ENCODE assay signal across 8 mouse cellular contexts in the genomic region with DNA sequence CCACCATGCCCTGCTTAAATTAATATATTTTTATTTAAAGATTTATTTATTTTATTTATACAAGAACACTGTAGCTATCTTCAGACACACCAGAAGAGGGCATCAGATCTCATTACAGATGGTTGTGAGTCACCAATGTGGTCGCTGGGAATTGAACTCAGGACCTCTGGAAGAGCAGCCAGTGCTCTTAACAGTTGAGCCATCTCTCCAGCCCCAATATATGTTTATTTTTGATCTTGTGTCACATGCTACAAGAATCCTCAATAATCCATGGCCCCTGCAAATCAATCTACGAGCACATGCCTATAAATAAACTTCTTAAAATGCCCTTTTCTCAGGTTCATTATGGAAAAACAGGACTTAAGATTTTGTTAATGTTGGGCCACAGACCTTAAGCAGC. TPM values are rescaled to one million over a fixed set of nuclear protein-coding genes. Genes with fewer than 3 reads are reported as not detected.
DNase-seq lines count a peak whose midpoint lies in the region; ATAC-seq and TF ChIP-seq lines count a peak whose summit lies in the region.

No protein-coding gene starts in this region.

- WGBS in heart, embryonic 15.5 days: 90% methylated on average over 2 of the region's 2 CpGs
- WGBS in stomach, embryonic 14.5 days: 87% methylated on average over 2 of the region's 2 CpGs
- WGBS in stomach, postnatal 0 days: 90% methylated on average over 2 of the region's 2 CpGs
- WGBS in limb, embryonic 13.5 days: 95% methylated on average over 2 of the region's 2 CpGs
- 81% methylated on average over 2 of the region's 2 CpGs for WGBS in stomach, embryonic 16.5 days

- H3K4me3 ChIP-seq in heart, embryonic 15.5 days: peak overlapping the region; percentile 86; the same call in 1 of the 2 replicates
- H3K4me3 ChIP-seq in stomach, embryonic 14.5 days (ENCODE audit: low read depth, low read length): 0 out of 2 replicates have a peak overlapping the region, but pooled peaks have one; percentile 99
- H3K4me3 ChIP-seq in stomach, postnatal 0 days (ENCODE audit: low read depth, low read length): no peak overlapping the region
- H3K4me3 ChIP-seq in limb, embryonic 13.5 days: peak overlapping the region; percentile 99; the same call in 1 of the 2 replicates
- H3K4me3 ChIP-seq in stomach, embryonic 16.5 days (replicated peaks; ENCODE audit: low read length): 0 out of 2 replicates have a peak overlapping the region, but pooled peaks have one; percentile 68

- no peak for DNase-seq in heart, adult 18-20 months
- no peak for DNase-seq in stomach, postnatal 0 days (ENCODE audit: low spot score)
- no peak for DNase-seq in urinary bladder, postnatal 10 days (ENCODE audit: low spot score)
- no peak for DNase-seq in embryo, embryonic 10.5 days (ENCODE audit: low spot score)

- no peak overlapping the region for H3K4me2 ChIP-seq in heart, embryonic 15.5 days
- H3K4me2 ChIP-seq in stomach, embryonic 14.5 days (replicated peaks; ENCODE audit: low read depth, low read length): no peak overlapping the region
- no peak overlapping the region for H3K4me2 ChIP-seq in stomach, postnatal 0 days (replicated peaks; ENCODE audit: low read depth)
- H3K4me2 ChIP-seq in limb, embryonic 13.5 days (replicated peaks): no peak overlapping the region
- no peak overlapping the region for H3K4me2 ChIP-seq in stomach, embryonic 16.5 days (ENCODE audit: low read depth, low read length)

- H3K4me1 ChIP-seq in heart, embryonic 15.5 days (replicated peaks): peaks cover 7% of the 10 kb centered on the region
- peaks cover 7% of the 10 kb centered on the region; the same call in 1 of the 2 replicates for H3K4me1 ChIP-seq in stomach, embryonic 14.5 days (ENCODE audit: control insufficient read depth, insufficient read depth, low read length)
- H3K4me1 ChIP-seq in stomach, postnatal 0 days (replicated peaks; ENCODE audit: control insufficient read depth, insufficient read depth): no peaks in the 10 kb centered on the region
- peaks cover 11% of the 10 kb centered on the region for H3K4me1 ChIP-seq in limb, embryonic 13.5 days
- peaks cover 7% of the 10 kb centered on the region; the same call in 1 of the 2 replicates for H3K4me1 ChIP-seq in stomach, embryonic 16.5 days (ENCODE audit: control insufficient read depth, insufficient read depth, low read length)

- H3K27ac ChIP-seq in heart, embryonic 15.5 days: no peak overlapping the region
- H3K27ac ChIP-seq in stomach, embryonic 14.5 days (ENCODE audit: low read length): no peak overlapping the region
- no peak overlapping the region for H3K27ac ChIP-seq in stomach, postnatal 0 days (replicated peaks)
- no peak overlapping the region for H3K27ac ChIP-seq in limb, embryonic 13.5 days
- no peak overlapping the region for H3K27ac ChIP-seq in stomach, embryonic 16.5 days (ENCODE audit: low read length)

- ATAC-seq in heart, embryonic 15.5 days (replicated peaks; ENCODE audit: insufficient number of reproducible peaks, insufficient read depth, low FRiP score, low read depth): 0 out of 2 replicates have a peak, but pooled peaks have one; percentile 5
- ATAC-seq in stomach, embryonic 14.5 days (ENCODE audit: insufficient number of reproducible peaks, insufficient read depth, low FRiP score, low read depth): no peak
- ATAC-seq in stomach, postnatal 0 days (ENCODE audit: low FRiP score, low TSS enrichment): no peak
- ATAC-seq in limb, embryonic 13.5 days (ENCODE audit: low FRiP score, low read depth): no peak
- ATAC-seq in stomach, embryonic 16.5 days (ENCODE audit: insufficient read depth, low FRiP score): 0 out of 2 replicates have a peak, but pooled peaks have one; percentile 14

- H3K9ac ChIP-seq in heart, embryonic 15.5 days: no peak overlapping the region
- H3K9ac ChIP-seq in stomach, embryonic 14.5 days (replicated peaks; ENCODE audit: low read depth, low read length): no peak overlapping the region
- no peak overlapping the region for H3K9ac ChIP-seq in stomach, postnatal 0 days (ENCODE audit: low read length)
- no peak overlapping the region for H3K9ac ChIP-seq in limb, embryonic 13.5 days
- H3K9ac ChIP-seq in stomach, embryonic 16.5 days (ENCODE audit: low read length): no peak overlapping the region

- H3K36me3 ChIP-seq in heart, embryonic 15.5 days: no peaks in the 10 kb centered on the region
- peaks cover 3% of the 10 kb centered on the region for H3K36me3 ChIP-seq in stomach, embryonic 14.5 days (ENCODE audit: control insufficient read depth, insufficient read depth, low read length)
- H3K36me3 ChIP-seq in stomach, postnatal 0 days (ENCODE audit: control insufficient read depth, insufficient read depth, low read length): no peaks in the 10 kb centered on the region; the same call in 1 of the 2 replicates
- peaks cover 13% of the 10 kb centered on the region for H3K36me3 ChIP-seq in limb, embryonic 13.5 days
- no peaks in the 10 kb centered on the region for H3K36me3 ChIP-seq in stomach, embryonic 16.5 days (ENCODE audit: control insufficient read depth, insufficient read depth, low read length)

- no peak for TF ChIP-seq EP300 in stomach, postnatal 0 days (optimal IDR thresholded peaks at IDR 0.05)

- no peak for TF ChIP-seq CTCF in stomach, postnatal 0 days (IDR thresholded peaks at IDR 0.05; ENCODE audit: low read depth)

- no peaks in the 10 kb centered on the region for H3K9me3 ChIP-seq in heart, embryonic 15.5 days (replicated peaks)
- no peaks in the 10 kb centered on the region for H3K9me3 ChIP-seq in stomach, embryonic 14.5 days (ENCODE audit: control insufficient read depth, low read depth, low read length)
- no peaks in the 10 kb centered on the region for H3K9me3 ChIP-seq in stomach, postnatal 0 days (ENCODE audit: control insufficient read depth, low read length)
- no peaks in the 10 kb centered on the region for H3K9me3 ChIP-seq in limb, embryonic 13.5 days
- H3K9me3 ChIP-seq in stomach, embryonic 16.5 days (replicated peaks; ENCODE audit: control insufficient read depth, low read length): no peaks in the 10 kb centered on the region

- H3K27me3 ChIP-seq in heart, embryonic 15.5 days: no peaks in the 10 kb centered on the region
- H3K27me3 ChIP-seq in stomach, embryonic 14.5 days (ENCODE audit: control insufficient read depth, insufficient read depth, low read length): no peaks in the 10 kb centered on the region
- no peaks in the 10 kb centered on the region for H3K27me3 ChIP-seq in stomach, postnatal 0 days (ENCODE audit: control insufficient read depth, insufficient read depth, low read length)
- no peaks in the 10 kb centered on the region for H3K27me3 ChIP-seq in limb, embryonic 13.5 days
- no peaks in the 10 kb centered on the region for H3K27me3 ChIP-seq in stomach, embryonic 16.5 days (ENCODE audit: control insufficient read depth, insufficient read depth, low read length)

RNA-seq across cellular contexts. Expression of gene Dync1i2, which starts 0.4 kb away (rescaled TPM):
- 56.7 and 64.0 TPM in 2 replicates for polyA plus RNA-seq in heart, embryonic 15.5 days (2015; fragmentation: Nextera tagmentation; extraction: Ambion mirVana)
- total RNA-seq in heart, adult 18-20 months (2021): 10 to 100 TPM; 60.3 to 62.0 TPM
- polyA plus RNA-seq in stomach, embryonic 14.5 days (2014; fragmentation: Nextera tagmentation; extraction: Ambion mirVana): 100 and 105 TPM in 2 replicates
- polyA plus RNA-seq in stomach, postnatal 0 days (2015; fragmentation: Nextera tagmentation; extraction: Ambion mirVana): 55.5 and 59.2 TPM in 2 replicates
- polyA plus RNA-seq in limb, embryonic 13.5 days (2015; fragmentation: Nextera tagmentation; extraction: Ambion mirVana): 99.0 and 104 TPM in 2 replicates
- polyA plus RNA-seq in stomach, embryonic 16.5 days (2015; fragmentation: Nextera tagmentation; extraction: Ambion mirVana): 77.1 and 81.1 TPM in 2 replicates

Comparison
In these comparisons a context has a peak if more than half of its experiments do, and no peak if none do; other contexts are left out.
1. ATAC-seq: peak in heart, embryonic 15.5 days (single experiment) and stomach, embryonic 16.5 days (single experiment); none in stomach, embryonic 14.5 days (single experiment), stomach, postnatal 0 days (single experiment) and limb, embryonic 13.5 days (single experiment).